8 mouse cellular contexts compared by ENCODE assay signal in genomic region chr15:78624431-78624950, GRCm38 (mm10). TPM values are rescaled to one million over a fixed set of nuclear protein-coding genes. Genes with fewer than 3 reads are reported as not detected.
DNase-seq lines count a peak whose midpoint lies in the region; ATAC-seq lines count a peak whose summit lies in the region.

No protein-coding gene starts in this region.

- no peak overlapping the region for H3K4me3 ChIP-seq in heart, embryonic 13.5 days
- no peak overlapping the region for H3K4me3 ChIP-seq in kidney, embryonic 15.5 days (replicated peaks)
- no peak overlapping the region for H3K4me3 ChIP-seq in stomach, embryonic 16.5 days (replicated peaks; ENCODE audit: low read length)

- DNase-seq in retina, postnatal 1 day: peak; percentile 50
- no peak for DNase-seq in retina, embryonic 14.5 days (ENCODE audit: low spot score)
- peak; percentile 94 for DNase-seq in lung, postnatal 10 days

- H3K9ac ChIP-seq in heart, embryonic 13.5 days: peak overlapping the region; percentile 47; the same call in 1 of the 2 replicates
- no peak overlapping the region for H3K9ac ChIP-seq in kidney, embryonic 15.5 days
- H3K9ac ChIP-seq in stomach, embryonic 16.5 days (ENCODE audit: low read length): 0 out of 2 replicates have a peak overlapping the region, but pooled peaks have one; percentile 14

- H3K27me3 ChIP-seq in heart, embryonic 13.5 days (replicated peaks): peaks cover 64% of the 10 kb centered on the region
- H3K27me3 ChIP-seq in kidney, embryonic 15.5 days: peaks cover 21% of the 10 kb centered on the region
- H3K27me3 ChIP-seq in stomach, embryonic 16.5 days (ENCODE audit: control insufficient read depth, insufficient read depth, low read length): no peaks in the 10 kb centered on the region

- WGBS in heart, embryonic 13.5 days: 42% methylated on average over 13 of the region's 13 CpGs
- WGBS in kidney, embryonic 15.5 days: 38% methylated on average over 13 of the region's 13 CpGs
- 28% methylated on average over 13 of the region's 13 CpGs for WGBS in stomach, embryonic 16.5 days

- peak overlapping the region; percentile 54; the same call in 1 of the 2 replicates for H3K27ac ChIP-seq in heart, embryonic 13.5 days (replicated peaks)
- H3K27ac ChIP-seq in kidney, embryonic 15.5 days: no peak overlapping the region
- peak overlapping the region; percentile 61 for H3K27ac ChIP-seq in stomach, embryonic 16.5 days (ENCODE audit: low read length)

- 0 out of 2 replicates have a peak, but pooled peaks have one; percentile 34 for ATAC-seq in common myeloid progenitor, adult 5-6 weeks (replicated peaks; ENCODE audit: low read depth, poor library complexity, severe bottlenecking)
- 0 out of 2 replicates have a peak, but pooled peaks have one; percentile 52 for ATAC-seq in heart, embryonic 13.5 days (ENCODE audit: extremely low read depth, insufficient number of reproducible peaks, low FRiP score, low TSS enrichment)
- peak; percentile 64; the same call in 1 of the 2 replicates for ATAC-seq in kidney, embryonic 15.5 days (replicated peaks; ENCODE audit: low FRiP score)
- peak; percentile 85 for ATAC-seq in stomach, embryonic 16.5 days (ENCODE audit: insufficient read depth, low FRiP score)
- no peak for ATAC-seq in megakaryocyte progenitor cell, adult 5-6 weeks (replicated peaks; ENCODE audit: poor library complexity)

- peaks cover 16% of the 10 kb centered on the region for H3K4me1 ChIP-seq in heart, embryonic 13.5 days
- H3K4me1 ChIP-seq in kidney, embryonic 15.5 days: peaks cover 15% of the 10 kb centered on the region; the same call in 1 of the 2 replicates
- peaks cover 10% of the 10 kb centered on the region for H3K4me1 ChIP-seq in stomach, embryonic 16.5 days (ENCODE audit: control insufficient read depth, insufficient read depth, low read length)

- H3K4me2 ChIP-seq in heart, embryonic 13.5 days: 0 out of 2 replicates have a peak overlapping the region, but pooled peaks have one; percentile 9
- no peak overlapping the region for H3K4me2 ChIP-seq in kidney, embryonic 15.5 days
- no peak overlapping the region for H3K4me2 ChIP-seq in stomach, embryonic 16.5 days (ENCODE audit: low read depth, low read length)

- H3K36me3 ChIP-seq in heart, embryonic 13.5 days: no peaks in the 10 kb centered on the region
- H3K36me3 ChIP-seq in kidney, embryonic 15.5 days: no peaks in the 10 kb centered on the region
- H3K36me3 ChIP-seq in stomach, embryonic 16.5 days (ENCODE audit: control insufficient read depth, insufficient read depth, low read length): no peaks in the 10 kb centered on the region

- H3K9me3 ChIP-seq in heart, embryonic 13.5 days: no peaks in the 10 kb centered on the region
- no peaks in the 10 kb centered on the region for H3K9me3 ChIP-seq in kidney, embryonic 15.5 days (replicated peaks)
- no peaks in the 10 kb centered on the region for H3K9me3 ChIP-seq in stomach, embryonic 16.5 days (replicated peaks; ENCODE audit: control insufficient read depth, low read length)

RNA-seq across cellular contexts. Expression of gene Cyth4, which starts 27.6 kb away (rescaled TPM):
- 36.3 and 48.0 TPM in 2 replicates for total RNA-seq in common myeloid progenitor, adult 5-6 weeks (2017)
- polyA plus RNA-seq in heart, embryonic 13.5 days (2015; fragmentation: Nextera tagmentation; extraction: Ambion mirVana): 5.0 and 5.2 TPM in 2 replicates
- polyA plus RNA-seq in kidney, embryonic 15.5 days (2015; fragmentation: Nextera tagmentation; extraction: Ambion mirVana): 7.1 and 8.1 TPM in 2 replicates
- polyA plus RNA-seq in stomach, embryonic 16.5 days (2015; fragmentation: Nextera tagmentation; extraction: Ambion mirVana): 10.0 and 12.9 TPM in 2 replicates
- 34.6 and 45.8 TPM in 2 replicates for total RNA-seq in megakaryocyte progenitor cell, adult 5-6 weeks (2015)
- 74.9 and 87.2 TPM in 2 replicates for total RNA-seq in megakaryocyte progenitor cell, adult 5-6 weeks (2017)

RNA-seq across cellular contexts. Expression of gene Rac2, which starts 51.9 kb away (rescaled TPM):
- 104 and 252 TPM in 2 replicates for total RNA-seq in common myeloid progenitor, adult 5-6 weeks (2017)
- 7.6 and 8.9 TPM in 2 replicates for polyA plus RNA-seq in heart, embryonic 13.5 days (2015; fragmentation: Nextera tagmentation; extraction: Ambion mirVana)
- 8.1 and 11.1 TPM in 2 replicates for polyA plus RNA-seq in kidney, embryonic 15.5 days (2015; fragmentation: Nextera tagmentation; extraction: Ambion mirVana)
- polyA plus RNA-seq in stomach, embryonic 16.5 days (2015; fragmentation: Nextera tagmentation; extraction: Ambion mirVana): 21.1 and 26.2 TPM in 2 replicates
- total RNA-seq in megakaryocyte progenitor cell, adult 5-6 weeks (2015): 402 and 432 TPM in 2 replicates
- 164 and 243 TPM in 2 replicates for total RNA-seq in megakaryocyte progenitor cell, adult 5-6 weeks (2017)
